Mouse (Mus musculus) liver, embryonic 16.5 days (tissue): ENCODE results near the gene Myo18b. TPM values are rescaled to one million over a fixed set of nuclear protein-coding genes. Genes with fewer than 3 reads are reported as not detected.

Source experiments
- ATAC-seq: fragments of 200-750 bp; cut with Nextera tagmentation; 2 replicates; pipeline ENCODE4 v1.8.0; 2017; ENCODE audit warnings: low read depth, mild to moderate bottlenecking, moderate number of reproducible peaks, moderate library complexity
- H3K27ac ChIP-seq: fragments of 300-500 bp; sonication (generic); 2 replicates; pipeline ENCODE4 v1.5.1; 2014; ENCODE audit warnings: mild to moderate bottlenecking, low read length
- H3K27me3 ChIP-seq: fragments of 300-500 bp; sonication (generic); 2 replicates; pipeline ENCODE4 v1.6.1; 2014; ENCODE audit warnings: low read depth, low read length, mixed read lengths; ENCODE audit not compliant: control insufficient read depth, insufficient read depth
- H3K36me3 ChIP-seq: fragments of 300-500 bp; sonication (generic); 2 replicates; pipeline ENCODE4 v1.6.1; 2014; ENCODE audit warnings: mild to moderate bottlenecking; ENCODE audit not compliant: control insufficient read depth, insufficient read depth
- H3K4me1 ChIP-seq: fragments of 300-500 bp; sonication (generic); 2 replicates; pipeline ENCODE4 v1.6.1; 2014; ENCODE audit warnings: low read depth, low read length, mixed read lengths; ENCODE audit not compliant: control insufficient read depth
- H3K4me2 ChIP-seq: fragments of 300-500 bp; sonication (generic); 2 replicates; pipeline ENCODE4 v1.6.1; 2014; ENCODE audit warnings: low read depth, low read length, mixed read lengths
- H3K4me3 ChIP-seq: fragments of 300-500 bp; sonication (generic); 2 replicates; pipeline ENCODE4 v1.5.1; 2014; ENCODE audit warnings: low read depth, mild to moderate bottlenecking, low read length
- H3K9ac ChIP-seq: fragments of 300-500 bp; sonication (generic); 2 replicates; pipeline ENCODE4 v1.6.1; 2014; ENCODE audit warnings: low read depth, low read length
- H3K9me3 ChIP-seq: fragments of 300-500 bp; sonication (generic); replicated peaks from 2 replicates; pipeline ENCODE4 v1.6.1; 2016; ENCODE audit warnings: low read length; ENCODE audit not compliant: control insufficient read depth
- WGBS: fragments of 180-500 bp; shearing (Covaris S2); extraction: QIAGEN DNeasy Blood & Tissue Kit; methylation state at CpG from one replicate; pipeline ENCODE4 v1.1.7; 2014; ENCODE audit not compliant: insufficient replicate concordance; 5-methylcytosine and 5-hydroxymethylcytosine counted together
- polyA plus RNA-seq: library from polyadenylated mRNA; unstranded; fragments of >200 nt; fragmentation: Nextera tagmentation; extraction: Ambion mirVana; gene quantifications from 2 replicates; pipeline ENCODE4 v1.2.1, GENCODE M21; 2015

Myo18b gene
- polyA plus RNA-seq, 1 experiment from 2014 or later, result 0.45 TPM

GRCm38 (mm10) chr5:112807629-112808028 lies 88.5 kb downstream of the Myo18b start:
- Histone ChIP-seq H3K9ac (no peak overlapping the region), H3K36me3 (no peaks in the 10 kb centered on the region), H3K4me2 (no peak overlapping the region), H3K4me3 (no peak overlapping the region), H3K27ac (no peak overlapping the region), H3K9me3 (no peaks in the 10 kb centered on the region), H3K4me1 (no peaks in the 10 kb centered on the region), H3K27me3 (no peaks in the 10 kb centered on the region)
- 67% methylated on average over 4 of the region's 4 CpGs for WGBS
- ATAC-seq, result no peak

- Histone ChIP-seq H3K36me3 (no peaks in the 10 kb centered on the region), H3K9me3 (no peaks in the 10 kb centered on the region), H3K9ac (no peak overlapping the region), H3K4me1 (no peaks in the 10 kb centered on the region), H3K27ac (no peak overlapping the region), H3K27me3 (no peaks in the 10 kb centered on the region), H3K4me2 (no peak overlapping the region), H3K4me3 (no peak overlapping the region)
- WGBS, result 63% methylated on average over 7 of the region's 7 CpGs
- ATAC-seq, result no peak
These were observed 100.1 kb downstream of the Myo18b start for GRCm38 (mm10) chr5:112796086-112796485.

DNA sequence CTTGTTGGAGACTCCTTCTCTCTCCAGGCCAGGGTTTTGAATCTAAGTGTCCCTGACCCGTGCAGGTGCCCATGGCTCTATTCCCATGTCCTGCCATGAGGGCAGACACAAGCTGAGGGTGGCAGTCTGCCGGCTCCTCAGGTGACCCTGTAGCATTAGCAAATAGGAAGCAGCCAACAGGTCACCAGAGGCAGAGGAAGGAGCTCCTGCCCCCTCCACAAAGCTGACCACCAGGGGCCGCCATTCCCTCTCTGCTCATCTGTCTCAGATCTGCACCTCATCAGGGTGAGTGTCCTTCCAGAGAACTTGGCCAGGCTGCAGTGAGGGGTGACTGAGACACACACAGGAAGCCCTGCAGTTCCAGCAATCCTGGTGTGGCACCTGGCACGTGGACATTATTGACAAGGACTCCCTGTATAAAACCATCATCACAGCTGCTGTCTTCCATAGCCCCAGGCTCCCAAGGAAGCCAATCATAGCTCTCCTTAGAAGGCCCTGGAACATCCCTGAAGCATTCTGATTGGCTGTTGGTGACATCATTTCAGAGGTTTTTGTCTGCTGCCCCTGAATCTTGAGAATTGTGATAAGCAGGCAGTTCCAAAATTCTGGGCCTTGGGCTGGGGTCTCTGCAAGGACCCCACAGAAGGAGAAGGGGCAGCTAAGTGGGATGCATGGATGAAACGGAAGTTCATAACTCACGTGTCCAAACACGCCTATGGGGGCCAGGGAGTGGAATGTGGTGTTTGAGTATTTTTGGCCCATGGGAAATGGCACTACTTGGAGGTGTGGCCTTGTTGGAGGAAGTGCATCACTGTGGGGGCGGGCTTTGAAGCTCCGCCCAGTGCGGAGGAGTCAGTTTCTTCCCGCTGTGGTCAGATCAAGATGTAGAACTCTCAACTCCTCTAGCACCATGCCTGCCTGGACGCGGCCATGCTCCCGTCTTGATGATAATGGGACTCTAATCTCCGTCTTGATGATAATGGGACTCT lies 104.1 kb downstream of the Myo18b start:
- 58% methylated on average over 15 of the region's 15 CpGs for WGBS
- H3K4me1 ChIP-seq, result no peaks in the 10 kb centered on the region
- H3K4me2 ChIP-seq, result no peak overlapping the region
- no peaks in the 10 kb centered on the region for H3K36me3 ChIP-seq
- no peak overlapping the region for H3K9ac ChIP-seq
- no peaks in the 10 kb centered on the region for H3K27me3 ChIP-seq
- no peak overlapping the region for H3K4me3 ChIP-seq
- H3K9me3 ChIP-seq, result no peaks in the 10 kb centered on the region
- ATAC-seq, result no peak
- H3K27ac ChIP-seq, result no peak overlapping the region

DNA sequence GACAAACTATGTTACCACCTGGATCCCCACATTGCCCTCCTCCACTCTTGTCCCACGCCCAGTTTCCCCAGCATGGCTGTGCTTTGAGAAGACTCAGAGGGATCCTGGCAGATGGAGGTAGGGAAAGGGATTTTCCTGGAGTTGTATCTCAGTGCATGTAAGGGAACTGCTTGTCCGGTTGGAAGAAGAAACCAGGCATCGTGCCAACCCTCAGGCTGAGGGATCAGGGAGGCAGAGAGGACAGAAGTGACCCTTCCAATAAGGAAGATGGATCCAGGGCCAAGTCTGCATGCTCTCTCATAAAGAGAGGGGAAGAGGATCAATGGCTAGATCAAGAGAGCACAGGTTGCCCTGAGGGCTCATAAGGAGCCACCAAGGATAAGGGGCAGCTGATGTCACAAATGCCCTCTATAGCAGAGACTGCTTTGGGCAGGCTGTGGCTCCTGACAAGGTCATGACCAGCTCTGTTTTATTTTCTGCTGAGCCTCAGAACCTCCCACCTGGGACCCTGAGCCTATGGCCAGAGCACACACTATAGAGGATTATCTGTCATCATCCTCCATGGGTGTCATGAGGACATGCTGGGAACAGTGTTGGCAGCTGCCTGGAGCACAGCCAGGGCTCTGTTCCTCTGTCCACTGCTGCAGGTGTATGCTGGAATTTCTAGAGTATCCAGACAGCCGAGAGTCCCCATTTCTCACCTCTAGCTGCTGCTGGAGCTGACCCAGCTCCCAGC lies 105.6 kb downstream of the Myo18b start:
- Histone ChIP-seq H3K4me2 (no peak overlapping the region), H3K27me3 (no peaks in the 10 kb centered on the region), H3K9me3 (no peaks in the 10 kb centered on the region), H3K9ac (no peak overlapping the region), H3K4me1 (no peaks in the 10 kb centered on the region), H3K27ac (no peak overlapping the region), H3K36me3 (no peaks in the 10 kb centered on the region), H3K4me3 (no peak overlapping the region)
- no peak for ATAC-seq
- WGBS, result 49% methylated on average over 4 of the region's 4 CpGs

DNA sequence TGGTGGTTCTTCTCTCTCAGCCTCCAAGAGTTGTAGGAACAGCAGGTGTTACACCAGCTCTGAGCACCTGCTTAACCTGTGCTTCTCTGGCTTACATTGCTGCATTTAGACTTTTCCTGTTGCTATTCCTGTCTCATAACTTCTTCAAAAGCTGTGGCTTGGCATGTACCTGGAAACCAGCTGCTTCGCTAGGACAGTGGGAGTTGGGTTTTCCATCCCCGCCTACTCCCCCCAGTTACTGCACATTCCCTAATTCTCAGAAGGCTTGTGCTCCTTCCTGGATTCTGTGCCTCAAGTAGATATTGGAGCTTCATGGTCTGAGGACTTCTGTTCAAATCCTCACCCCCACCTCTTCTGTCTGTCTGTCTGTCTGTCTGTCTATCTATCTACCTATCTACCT lies 107.7 kb downstream of the Myo18b start:
- Histone ChIP-seq H3K27ac (no peak overlapping the region), H3K4me3 (no peak overlapping the region), H3K36me3 (no peaks in the 10 kb centered on the region), H3K9me3 (no peaks in the 10 kb centered on the region), H3K9ac (no peak overlapping the region), H3K4me2 (no peak overlapping the region), H3K27me3 (no peaks in the 10 kb centered on the region), H3K4me1 (no peaks in the 10 kb centered on the region)
- ATAC-seq, result no peak
- 79% methylated on average over 2 of the region's 2 CpGs for WGBS

DNA sequence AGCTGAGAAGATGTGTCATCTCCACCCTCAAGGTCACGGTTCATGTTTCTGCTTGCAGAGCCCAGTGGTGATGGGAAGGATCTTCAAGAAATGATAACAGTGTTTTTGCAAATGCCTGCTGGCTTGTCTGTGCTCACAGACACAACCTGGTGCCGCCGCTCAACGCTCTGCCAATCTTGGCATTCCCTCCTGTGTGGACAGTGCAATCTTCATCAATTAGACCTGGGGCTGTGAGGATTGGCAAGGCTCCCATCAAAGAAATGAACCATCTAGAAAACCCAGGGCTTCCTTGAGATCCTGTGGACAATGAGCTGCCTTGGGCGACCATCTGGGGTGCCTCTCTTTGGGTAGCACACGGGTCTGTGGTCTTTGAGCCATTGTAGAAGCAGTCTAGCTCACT lies 109.4 kb downstream of the Myo18b start:
- no peaks in the 10 kb centered on the region for H3K27me3 ChIP-seq
- no peaks in the 10 kb centered on the region for H3K9me3 ChIP-seq
- WGBS, result 70% methylated on average over 6 of the region's 6 CpGs
- no peak overlapping the region for H3K4me3 ChIP-seq
- no peak overlapping the region for H3K9ac ChIP-seq
- no peaks in the 10 kb centered on the region for H3K36me3 ChIP-seq
- no peak overlapping the region for H3K27ac ChIP-seq
- H3K4me2 ChIP-seq, result no peak overlapping the region
- no peaks in the 10 kb centered on the region for H3K4me1 ChIP-seq
- no peak for ATAC-seq

- H3K4me3 ChIP-seq, result no peak overlapping the region
- H3K9ac ChIP-seq, result no peak overlapping the region
- H3K36me3 ChIP-seq, result no peaks in the 10 kb centered on the region
- no peak overlapping the region for H3K27ac ChIP-seq
- 52% methylated on average over 8 of the region's 8 CpGs for WGBS
- no peaks in the 10 kb centered on the region for H3K9me3 ChIP-seq
- ATAC-seq, result no peak
- H3K4me1 ChIP-seq, result no peaks in the 10 kb centered on the region
- H3K27me3 ChIP-seq, result no peaks in the 10 kb centered on the region
- H3K4me2 ChIP-seq, result no peak overlapping the region
These were observed 110.1 kb downstream of the Myo18b start for GRCm38 (mm10) chr5:112786031-112786430.

DNA sequence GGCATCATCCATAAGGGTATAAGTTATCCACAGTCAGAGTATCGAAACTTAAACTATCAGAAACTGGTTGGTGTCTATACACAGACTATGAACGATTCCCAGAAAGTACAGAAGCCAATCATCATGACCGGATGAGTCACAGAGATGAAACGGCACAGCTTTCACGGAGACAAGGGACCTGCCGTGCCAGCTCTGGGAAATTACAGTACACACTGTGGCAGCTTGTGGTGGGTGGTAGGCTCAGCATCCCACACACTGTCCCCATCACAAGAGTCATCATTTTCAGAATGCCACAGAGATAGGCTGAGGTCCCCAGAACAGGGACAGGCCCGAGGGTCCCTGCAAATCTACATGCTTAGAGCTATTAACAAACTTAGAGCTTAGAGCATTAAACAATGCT lies 114.4 kb downstream of the Myo18b start:
- H3K9me3 ChIP-seq, result no peaks in the 10 kb centered on the region
- no peak overlapping the region for H3K9ac ChIP-seq
- H3K36me3 ChIP-seq, result no peaks in the 10 kb centered on the region
- H3K4me2 ChIP-seq, result no peak overlapping the region
- H3K27me3 ChIP-seq, result no peaks in the 10 kb centered on the region
- 60% methylated on average over 7 of the region's 7 CpGs for WGBS
- H3K4me1 ChIP-seq, result no peaks in the 10 kb centered on the region
- H3K27ac ChIP-seq, result no peak overlapping the region
- no peak for ATAC-seq
- no peak overlapping the region for H3K4me3 ChIP-seq

GRCm38 (mm10) chr5:112781231-112781630 lies 114.9 kb downstream of the Myo18b start:
- no peaks in the 10 kb centered on the region for H3K9me3 ChIP-seq
- WGBS, result 55% methylated on average over 4 of the region's 4 CpGs
- no peak for ATAC-seq
- no peaks in the 10 kb centered on the region for H3K36me3 ChIP-seq
- H3K27me3 ChIP-seq, result no peaks in the 10 kb centered on the region
- H3K9ac ChIP-seq, result no peak overlapping the region
- H3K4me1 ChIP-seq, result no peaks in the 10 kb centered on the region
- H3K4me2 ChIP-seq, result no peak overlapping the region
- H3K4me3 ChIP-seq, result no peak overlapping the region
- H3K27ac ChIP-seq, result no peak overlapping the region
